Mouse (Mus musculus) spleen, postnatal 10 days (tissue): ENCODE measurements at regions not wholly inside any gene's neighbourhood (a gene's known extent, or its start where the extent isn't known, plus 50 kb on each side); places are given as distances from the start of the nearest gene placed in this dataset.

Experiments used
- DNase-seq, 2 experiments: peaks; one replicate each; pipeline ENCODE4 v3.0.0; 2021 to 2022; ENCODE audit warnings: low spot score in 2 of 2

GRCm38 (mm10) chr15:56043282-56043681 lies 1434.1 kb downstream of the Slc22a22 start:
- DNase-seq, result no peak

- DNase-seq, result no peak
These were observed 1435.0 kb downstream of the Slc22a22 start for GRCm38 (mm10) chr15:56042449-56042848.

- DNase-seq, result no peak
These were observed 1447.4 kb downstream of the Slc22a22 start for GRCm38 (mm10) chr15:56030007-56030406.

GRCm38 (mm10) chr15:56027197-56027818 lies 1450.1 kb downstream of the Slc22a22 start:
- DNase-seq, result no peak

GRCm38 (mm10) chr15:56024705-56025104 lies 1452.7 kb downstream of the Slc22a22 start:
- DNase-seq, result no peak

- no peak for DNase-seq
These were observed 1453.5 kb downstream of the Slc22a22 start for GRCm38 (mm10) chr15:56023862-56024484.

GRCm38 (mm10) chr15:56022315-56022714 lies 1455.1 kb downstream of the Slc22a22 start:
- DNase-seq, result no peak

GRCm38 (mm10) chr15:56018141-56018540 lies 1459.3 kb downstream of the Slc22a22 start:
- DNase-seq, result no peak

- no peak for DNase-seq
These were observed 1459.9 kb downstream of the Slc22a22 start for GRCm38 (mm10) chr15:56017561-56017960.

- DNase-seq, result no peak
These were observed 1461.4 kb downstream of the Slc22a22 start for GRCm38 (mm10) chr15:56016070-56016469.

- no peak for DNase-seq
These were observed 1463.3 kb downstream of the Slc22a22 start for GRCm38 (mm10) chr15:56014059-56014620.

- no peak for DNase-seq
These were observed 1468.7 kb downstream of the Slc22a22 start for GRCm38 (mm10) chr15:56008603-56009174.

GRCm38 (mm10) chr15:56007376-56007775 lies 1470.0 kb downstream of the Slc22a22 start:
- DNase-seq, result no peak

GRCm38 (mm10) chr15:56005361-56005760 lies 1472.1 kb downstream of the Slc22a22 start:
- DNase-seq, result no peak

- no peak for DNase-seq
These were observed 1473.5 kb downstream of the Slc22a22 start for GRCm38 (mm10) chr15:56003921-56004320.

- no peak for DNase-seq
These were observed 1477.8 kb downstream of the Slc22a22 start for GRCm38 (mm10) chr15:55999605-56000004.

GRCm38 (mm10) chr15:55997977-55998376 lies 1479.4 kb downstream of the Slc22a22 start:
- DNase-seq, result no peak

GRCm38 (mm10) chr15:55994680-55995079 lies 1482.7 kb downstream of the Slc22a22 start:
- DNase-seq, result no peak

- DNase-seq, result no peak
These were observed 1501.6 kb downstream of the Slc22a22 start for GRCm38 (mm10) chr15:55975843-55976242.

- no peak for DNase-seq
These were observed 1510.6 kb downstream of the Slc22a22 start for GRCm38 (mm10) chr15:55966780-55967179.

- no peak for DNase-seq
These were observed 1512.1 kb downstream of the Slc22a22 start for GRCm38 (mm10) chr15:55965296-55965695.

GRCm38 (mm10) chr15:55962093-55962492 lies 1515.3 kb downstream of the Slc22a22 start:
- no peak for DNase-seq
